Mouse (Mus musculus) left cerebral cortex, adult 9 months (tissue): Measurements from ENCODE around the gene Gm572.

ENCODE experiments used
- DNase-seq, 2 experiments: peaks; one replicate each; pipeline ENCODE4 v3.0.0; 2022; ENCODE audit warnings: low spot score in 2 of 2

Gm572 gene

DNA sequence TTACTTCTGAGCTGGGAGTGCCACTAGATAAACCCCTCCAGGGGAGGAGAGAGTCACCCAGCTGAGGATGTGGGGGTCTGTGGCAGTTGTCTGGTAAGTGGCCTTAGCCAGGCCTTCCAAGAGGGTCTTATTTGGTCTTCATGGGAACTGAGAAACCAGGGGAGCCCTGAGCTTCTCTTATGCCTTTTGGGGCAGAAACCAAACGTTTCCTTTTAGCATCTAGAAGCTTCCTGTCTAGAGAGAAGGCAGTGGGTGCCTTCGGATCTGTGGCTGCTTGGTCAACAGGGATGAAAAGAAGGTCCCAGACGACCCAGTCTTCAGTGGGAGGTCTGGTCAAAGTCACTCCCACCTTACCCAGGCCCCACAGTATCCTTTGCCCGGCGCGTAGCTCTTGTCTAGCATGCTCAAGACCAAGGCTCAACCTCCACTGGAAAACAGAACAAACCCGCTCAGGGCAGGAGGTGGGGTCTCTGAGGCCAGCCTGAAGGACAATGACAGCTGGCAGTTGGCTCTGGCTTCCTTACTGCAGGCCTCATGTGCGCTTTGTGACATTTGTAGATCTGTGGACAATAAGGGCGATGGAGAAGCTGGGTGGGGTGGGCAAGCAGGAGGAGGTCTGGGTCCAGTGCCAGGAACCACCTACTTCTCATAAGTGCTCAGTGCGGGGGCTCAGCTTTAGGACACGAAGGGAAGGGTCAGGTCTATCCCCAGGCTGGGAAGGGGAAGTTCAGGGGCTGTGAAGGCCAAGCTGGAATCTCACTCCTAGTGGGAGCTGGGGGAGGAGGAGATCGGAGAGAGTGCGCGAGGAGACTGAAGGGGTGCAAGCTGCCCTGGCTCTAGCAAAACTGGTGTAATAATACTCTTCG lies at the start of gene Gm572:
TSS of gene Gm572 (plus strand) at position 27 of the 866 bp plus-strand sequence.
- no peak for DNase-seq

- no peak for DNase-seq
These were observed 49.1 kb upstream of the Gm572 start for GRCm38 (mm10) chr4:148593996-148594395.

GRCm38 (mm10) chr4:148595916-148596315 lies 47.2 kb upstream of the Gm572 start:
- no peak for DNase-seq

DNA sequence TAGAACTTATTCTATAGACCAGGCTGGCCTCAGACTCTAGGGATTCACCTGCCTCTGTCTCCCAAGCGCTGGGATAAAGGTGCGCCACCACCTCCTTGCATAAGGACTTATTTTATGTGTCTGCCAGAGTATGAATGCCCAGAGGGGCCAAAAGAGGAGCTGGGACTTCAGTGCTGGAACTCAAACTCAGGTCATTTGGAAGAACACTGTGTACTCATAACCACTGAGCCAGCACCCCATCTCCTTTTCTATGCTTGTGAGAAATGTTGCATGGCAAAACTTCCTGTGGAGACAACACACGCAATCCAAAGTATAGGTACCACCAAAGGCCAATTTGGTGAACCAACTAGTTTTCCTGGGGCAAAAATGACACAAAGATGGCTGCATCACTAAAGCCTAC lies 46.4 kb upstream of the Gm572 start:
- DNase-seq, result no peak

DNA sequence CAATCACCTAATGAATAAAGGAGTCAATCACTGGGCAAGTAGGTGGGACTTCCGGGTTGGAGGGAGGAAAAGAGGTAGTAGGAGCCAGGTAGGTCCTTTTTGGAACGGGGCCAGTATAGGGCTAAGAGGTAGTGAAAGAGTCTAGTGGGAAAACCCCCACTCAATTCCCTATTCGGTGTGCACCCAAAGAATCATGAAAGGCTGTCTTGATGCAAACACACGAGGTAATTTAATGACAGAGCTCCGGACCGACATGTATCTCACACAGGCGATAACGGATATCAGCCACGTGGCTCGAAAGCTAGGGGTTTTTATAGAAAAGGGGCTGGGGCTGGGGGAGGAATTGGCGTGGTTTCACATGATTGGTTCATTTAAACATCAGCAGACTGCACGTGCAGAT lies 44.3 kb upstream of the Gm572 start:
- DNase-seq, result no peak

- DNase-seq, result no peak
These were observed 42.8 kb upstream of the Gm572 start for GRCm38 (mm10) chr4:148600316-148600715.

GRCm38 (mm10) chr4:148601871-148602270 lies 41.2 kb upstream of the Gm572 start:
- DNase-seq, result no peak

GRCm38 (mm10) chr4:148602357-148603120 lies 40.6 kb upstream of the Gm572 start, which contains the start of gene Masp2:
Gene Masp2 (plus strand): TSS chr4:148602554.
- DNase-seq, result no peak

DNA sequence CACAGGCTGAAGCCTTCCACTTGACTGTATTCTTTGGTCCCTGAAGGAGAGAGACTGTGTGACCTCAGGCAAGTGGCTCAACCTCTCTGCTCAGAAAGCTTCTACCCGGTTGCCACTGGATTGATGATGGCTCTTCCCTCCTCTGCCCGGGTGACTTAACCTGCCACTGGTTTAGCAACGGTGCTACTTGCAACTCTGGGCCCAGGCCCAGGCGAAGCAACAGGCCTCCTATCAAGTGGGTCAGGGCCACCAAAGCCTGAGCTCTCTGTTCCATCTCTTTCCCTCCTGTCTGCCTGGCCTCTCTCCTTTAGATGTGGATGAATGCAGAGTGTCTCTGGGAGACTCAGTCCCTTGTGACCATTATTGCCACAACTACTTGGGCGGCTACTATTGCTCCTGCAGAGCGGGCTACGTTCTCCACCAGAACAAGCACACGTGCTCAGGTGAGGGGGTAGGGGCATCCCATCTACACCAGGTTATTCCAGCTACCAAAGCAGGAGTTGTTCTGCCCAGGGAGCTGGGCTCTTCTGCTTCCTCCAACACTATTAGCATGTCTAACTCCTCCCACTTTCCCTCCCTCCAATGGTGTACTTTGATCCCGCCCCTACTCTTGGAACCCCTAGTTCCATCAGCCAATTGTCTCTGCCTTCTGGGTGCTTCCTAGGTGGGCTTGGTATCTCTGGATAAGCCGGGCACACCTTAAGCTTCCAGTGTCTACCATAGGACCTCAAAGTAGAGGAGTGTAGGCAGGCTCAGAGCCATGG lies 39.6 kb upstream of the Gm572 start:
- peak in 1 of 2 experiments; percentile 34 for DNase-seq

DNA sequence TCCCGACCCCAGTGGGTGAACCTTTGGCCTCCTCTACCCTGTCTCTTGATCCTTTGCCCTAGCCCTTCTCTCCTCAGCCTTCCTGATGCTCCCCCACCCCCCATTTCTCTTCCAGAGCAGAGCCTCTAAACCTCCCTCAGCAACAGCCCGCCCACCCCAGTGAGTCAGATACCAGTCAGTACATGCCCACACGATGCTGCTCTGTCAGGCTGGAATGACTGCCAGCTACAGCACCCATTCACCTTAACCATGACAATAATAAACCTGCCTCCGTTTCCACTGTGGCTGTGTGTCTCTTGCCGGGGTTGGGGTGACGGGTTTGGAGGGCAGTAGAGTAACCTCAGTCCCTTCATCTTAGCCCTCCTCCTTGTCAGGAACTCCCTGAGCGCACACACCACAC lies 39.0 kb upstream of the Gm572 start:
- peak in 1 of 2 experiments; percentile 73 for DNase-seq

DNA sequence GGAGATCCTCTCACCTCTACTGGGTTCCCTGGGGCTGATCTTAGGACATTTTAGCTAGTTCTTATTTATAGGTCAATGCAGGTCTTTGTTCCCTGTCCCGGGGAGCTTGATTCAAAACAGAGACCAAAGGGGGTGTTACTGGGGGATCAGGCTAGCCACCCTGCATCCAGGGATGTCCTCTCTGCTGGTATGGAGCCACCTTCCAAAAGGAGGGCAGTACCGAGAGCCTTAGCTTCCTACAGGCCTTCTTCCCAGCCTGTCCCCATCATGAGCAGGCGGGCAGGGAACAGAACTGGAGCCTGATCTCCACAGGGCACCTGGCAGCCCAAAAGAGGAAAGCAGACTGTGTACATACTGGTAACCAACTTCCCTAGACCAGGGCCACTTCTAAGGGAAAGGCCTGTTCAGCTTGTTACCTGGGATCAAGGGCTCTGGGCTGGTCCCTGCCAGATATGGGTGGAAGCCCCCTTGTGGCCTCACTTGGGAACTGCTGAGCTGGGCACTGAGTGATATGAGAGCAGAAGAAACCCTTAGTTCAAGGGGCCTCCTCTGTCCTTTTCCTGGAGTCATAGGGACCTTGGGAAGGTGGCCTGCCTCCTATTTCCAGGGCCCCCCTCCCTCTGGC lies 38.5 kb upstream of the Gm572 start:
- peak in 1 of 2 experiments; percentile 58 for DNase-seq

- DNase-seq, result peak in 1 of 2 experiments; percentile 81
These were observed 35.4 kb upstream of the Gm572 start for GRCm38 (mm10) chr4:148607758-148608157.

- no peak for DNase-seq
These were observed 33.3 kb upstream of the Gm572 start for GRCm38 (mm10) chr4:148609805-148610204.

DNA sequence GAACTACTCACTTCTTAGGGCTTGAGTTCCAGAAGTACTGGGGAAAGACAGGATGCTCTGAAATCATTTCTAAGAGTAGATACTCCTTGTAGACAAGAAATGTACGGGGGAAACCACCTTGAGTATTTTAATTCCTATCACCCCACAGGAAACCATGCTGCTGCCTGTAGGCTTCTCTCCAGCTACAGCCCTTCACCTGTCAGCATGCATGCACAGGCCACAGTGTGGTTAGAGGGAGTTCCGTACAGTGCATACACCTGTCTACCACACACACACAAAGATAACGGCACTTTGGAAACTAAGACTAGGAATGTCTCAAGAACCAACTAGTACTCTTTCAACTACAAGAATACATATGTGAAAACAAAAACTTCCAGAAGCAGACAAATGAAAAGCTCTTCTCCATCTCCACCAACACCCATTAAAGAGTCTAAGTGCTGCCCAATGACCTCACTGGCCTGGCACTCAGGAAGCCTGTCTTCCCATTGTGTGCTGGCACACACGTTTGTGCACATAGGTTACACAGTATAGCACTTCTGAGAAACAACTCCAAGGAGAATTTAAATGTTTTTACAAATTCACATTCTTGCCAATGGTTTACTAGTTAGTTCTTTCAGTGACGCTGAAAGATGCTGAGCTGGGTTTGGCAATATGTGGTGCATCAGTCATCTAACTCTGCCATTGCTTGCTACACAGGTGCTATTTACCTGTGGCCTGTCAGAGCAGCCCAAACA lies 32.3 kb upstream of the Gm572 start:
- DNase-seq, result no peak

GRCm38 (mm10) chr4:148612557-148612956 lies 30.6 kb upstream of the Gm572 start:
- no peak for DNase-seq

GRCm38 (mm10) chr4:148613738-148614137 lies 29.4 kb upstream of the Gm572 start:
- DNase-seq, result no peak

DNA sequence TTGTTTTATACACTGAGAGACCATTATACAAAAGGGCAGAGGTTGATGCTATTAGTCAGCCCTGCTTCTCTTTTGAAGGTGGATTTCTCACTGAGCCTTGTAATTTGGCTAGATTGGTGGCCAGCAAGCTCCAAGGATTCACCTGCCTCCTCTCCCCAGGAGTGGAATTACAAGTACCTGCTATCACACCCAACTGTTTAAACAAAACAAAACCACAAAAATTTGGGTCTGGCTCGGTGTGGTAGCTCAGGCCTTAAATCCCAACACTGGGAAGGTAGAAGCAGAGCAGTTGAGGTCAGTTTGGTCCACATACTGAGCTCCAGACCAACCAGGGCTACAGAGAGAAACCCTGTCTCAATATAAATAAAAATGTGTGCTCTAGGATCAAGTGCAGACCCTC lies 23.3 kb upstream of the Gm572 start:
- DNase-seq, result no peak

- DNase-seq, result no peak
These were observed 22.4 kb upstream of the Gm572 start for GRCm38 (mm10) chr4:148620718-148621117.

DNA sequence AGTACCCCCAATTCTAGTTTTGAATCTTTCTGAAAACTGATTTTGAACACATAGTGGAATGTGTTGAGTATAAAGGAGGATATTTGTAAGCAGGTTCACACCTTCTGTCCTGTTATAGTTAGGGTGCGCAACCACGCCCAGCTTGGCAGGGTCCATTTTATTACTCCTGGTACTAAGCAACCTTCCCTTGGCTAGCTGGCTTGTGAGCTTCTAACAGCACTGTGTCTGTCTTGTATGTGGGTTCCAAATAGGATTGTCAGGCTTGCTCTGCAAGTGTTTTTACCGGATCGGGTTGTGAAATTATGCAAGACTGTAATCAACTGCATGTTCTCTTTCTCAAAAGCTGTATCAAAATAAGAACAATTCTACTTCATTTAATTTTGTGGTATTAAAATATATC lies 20.6 kb upstream of the Gm572 start:
- DNase-seq, result no peak

- DNase-seq, result no peak
These were observed 19.5 kb upstream of the Gm572 start for GRCm38 (mm10) chr4:148623609-148624008.

DNA sequence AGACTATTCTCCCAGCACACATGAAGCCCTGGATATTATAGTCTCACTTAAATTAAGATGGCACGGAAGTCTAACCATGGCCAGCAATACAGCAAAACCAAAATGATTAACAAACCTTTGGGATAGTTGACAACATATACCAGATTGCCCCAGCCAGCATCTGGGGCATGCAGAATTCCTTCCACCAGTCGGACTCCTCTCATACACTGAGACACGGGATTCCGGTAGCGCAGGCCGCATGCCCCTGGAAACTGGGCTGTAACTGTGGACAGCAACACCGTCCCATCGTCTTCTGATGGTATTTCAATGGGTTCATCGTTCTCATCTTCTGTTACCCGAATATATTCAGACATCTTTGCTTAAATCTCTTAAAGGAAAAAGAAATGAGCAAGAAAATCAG lies 18.1 kb upstream of the Gm572 start:
- DNase-seq, result no peak
